Mouse (Mus musculus) heart, adult 2 months (tissue): Measurements from ENCODE around the gene Ltc4s. TPM values are rescaled to one million over a fixed set of nuclear protein-coding genes. Genes with fewer than 3 reads are reported as not detected.

Experiments used
- DNase-seq, 2 experiments: peaks; one replicate each; pipeline ENCODE4 v3.0.0; 2021
- H3K27ac ChIP-seq: fragments of 200-600 bp; 2 replicates; pipeline ENCODE4 v1.8.1; 2022
- H3K27me3 ChIP-seq: fragments of 200-500 bp; 2 replicates; pipeline ENCODE4 v1.6.1; 2012; ENCODE audit warnings: mild to moderate bottlenecking, low read length, inconsistent platforms, mixed read lengths; ENCODE audit not compliant: control insufficient read depth, insufficient read depth
- H3K36me3 ChIP-seq: fragments of 200-500 bp; 2 replicates; pipeline ENCODE4 v1.6.1; 2012; ENCODE audit warnings: low read length, inconsistent platforms; ENCODE audit not compliant: control insufficient read depth, insufficient read depth
- H3K4me1 ChIP-seq: fragments of 200-500 bp; 2 replicates; pipeline ENCODE4 v1.6.1; 2011; ENCODE audit warnings: low read length; ENCODE audit not compliant: control insufficient read depth, insufficient read depth
- H3K4me3 ChIP-seq: fragments of 200-600 bp; 2 replicates; pipeline ENCODE4 v1.8.1; 2022
- H3K79me2 ChIP-seq: fragments of 200-500 bp; replicated peaks from 2 replicates; pipeline ENCODE4 v1.6.1; 2012; ENCODE audit warnings: mild to moderate bottlenecking, inconsistent platforms, low read length, moderate library complexity, mixed read lengths; ENCODE audit not compliant: control insufficient read depth, insufficient read depth
- H3K9ac ChIP-seq: fragments of 200-500 bp; 2 replicates; pipeline ENCODE4 v1.6.1; 2012; ENCODE audit warnings: low read depth, mild to moderate bottlenecking, control low read depth, inconsistent platforms, low read length, mixed read lengths
- CTCF ChIP-seq: fragments of 200-600 bp; IDR thresholded peaks from 2 replicates; pipeline ENCODE4 v1.8.1; 2022; ENCODE audit warnings: antibody characterized with exemption, mild to moderate bottlenecking, moderate library complexity
- EP300 ChIP-seq: fragments of 200-500 bp; IDR thresholded peaks from 2 replicates; pipeline ENCODE4 v1.6.1; 2011; ENCODE audit warnings: low read depth, low read length, control low read depth; ENCODE audit not compliant: insufficient read depth
- POLR2A ChIP-seq: fragments of 200-500 bp; IDR thresholded peaks from 2 replicates; pipeline ENCODE4 v1.6.1; 2011; ENCODE audit warnings: mild to moderate bottlenecking, low read depth, low read length, control low read depth; ENCODE audit not compliant: insufficient read depth
- WGBS: fragments of 180-500 bp; shearing (Covaris S2); methylation state at CpG from one replicate; pipeline ENCODE4 v1.1.7; 2018; 5-methylcytosine and 5-hydroxymethylcytosine counted together
- intact Hi-C: fragments of 180-260 bp; cut with DNase I; formaldehyde crosslinking; loops from one replicate; pipeline ENCODE4 v1.15.1; 2025
- polyA plus RNA-seq: library from polyadenylated mRNA; depleted of rRNA; stranded (reverse); fragments of >200 nt; gene quantifications from 2 replicates; pipeline ENCODE4 v1.2.3, GENCODE M21; 2012
- total RNA-seq, 2 experiments: library from RNA; stranded (reverse); gene quantifications; 2 replicates each; pipeline ENCODE4 v1.2.3; 2021

Gene Ltc4s
- total and polyA plus RNA-seq, 3 experiments: 8.8 to 16.2 (median 10.0) TPM

- TF ChIP-seq EP300: no peak
- no peak for TF ChIP-seq POLR2A
- TF ChIP-seq CTCF: no peak
- Histone ChIP-seq H3K4me3 (no peak overlapping the region), H3K27me3 (no peaks in the 10 kb centered on the region), H3K27ac (no peak overlapping the region), H3K9ac (no peak overlapping the region), H3K4me1 (peaks cover 10% of the 10 kb centered on the region), H3K79me2 (no peaks in the 10 kb centered on the region), H3K36me3 (peaks cover 28% of the 10 kb centered on the region)
- 95% methylated on average over 14 of the region's 14 CpGs for WGBS
- no peak for DNase-seq
- intact Hi-C loops: no loop called here
Observed at GRCm38 (mm10) chr11:50207344-50207743, 31.1 kb downstream of the Ltc4s start.

GRCm38 (mm10) chr11:50206037-50206436, 32.4 kb downstream of the Ltc4s start:
- TF ChIP-seq EP300 (no peak), CTCF (no peak), POLR2A (no peak)
- 61% methylated on average over 2 of the region's 2 CpGs for WGBS
- H3K4me3 ChIP-seq: no peak overlapping the region
- H3K27me3 ChIP-seq: no peaks in the 10 kb centered on the region
- no peak overlapping the region for H3K9ac ChIP-seq
- no peak overlapping the region for H3K27ac ChIP-seq
- intact Hi-C loops: no loop called here
- no peak for DNase-seq
- H3K4me1 ChIP-seq: peaks cover 8% of the 10 kb centered on the region
- no peaks in the 10 kb centered on the region for H3K79me2 ChIP-seq
- H3K36me3 ChIP-seq: peaks cover 28% of the 10 kb centered on the region

- intact Hi-C loops: no loop called here
- Histone ChIP-seq H3K4me3 (no peak overlapping the region), H3K4me1 (peaks cover 8% of the 10 kb centered on the region), H3K27me3 (no peaks in the 10 kb centered on the region), H3K79me2 (no peaks in the 10 kb centered on the region), H3K27ac (no peak overlapping the region), H3K9ac (no peak overlapping the region), H3K36me3 (peaks cover 28% of the 10 kb centered on the region)
- TF ChIP-seq POLR2A (no peak), EP300 (no peak), CTCF (no peak)
- DNase-seq: peak in 1 of 2 experiments; percentile 47
- 29% methylated on average over 3 of the region's 3 CpGs for WGBS
Observed at GRCm38 (mm10) chr11:50205434-50205833, 33.0 kb downstream of the Ltc4s start.

- H3K27me3 ChIP-seq: no peaks in the 10 kb centered on the region
- H3K36me3 ChIP-seq: peaks cover 23% of the 10 kb centered on the region
- peaks cover 5% of the 10 kb centered on the region for H3K4me1 ChIP-seq
- no peaks in the 10 kb centered on the region for H3K79me2 ChIP-seq
- TF ChIP-seq EP300 (no peak), POLR2A (no peak), CTCF (no peak)
- WGBS: 87% methylated on average over 9 of the region's 9 CpGs
- no peak overlapping the region for H3K4me3 ChIP-seq
- no peak overlapping the region for H3K9ac ChIP-seq
- no peak for DNase-seq
- no peak overlapping the region for H3K27ac ChIP-seq
- intact Hi-C loops: no loop called here
Observed at GRCm38 (mm10) chr11:50203302-50203827, 35.1 kb downstream of the Ltc4s start.

GRCm38 (mm10) chr11:50201590-50201989, 36.8 kb downstream of the Ltc4s start:
- Histone ChIP-seq H3K27ac (no peak overlapping the region), H3K36me3 (peaks cover 19% of the 10 kb centered on the region), H3K4me1 (peaks cover 3% of the 10 kb centered on the region), H3K9ac (no peak overlapping the region), H3K4me3 (no peak overlapping the region), H3K79me2 (no peaks in the 10 kb centered on the region), H3K27me3 (no peaks in the 10 kb centered on the region)
- TF ChIP-seq CTCF (no peak), POLR2A (no peak), EP300 (no peak)
- no peak for DNase-seq
- 94% methylated on average over 3 of the region's 3 CpGs for WGBS
- intact Hi-C loops: no loop called here

- no peaks in the 10 kb centered on the region for H3K27me3 ChIP-seq
- no peak overlapping the region for H3K4me3 ChIP-seq
- TF ChIP-seq POLR2A (no peak), CTCF (no peak), EP300 (no peak)
- H3K36me3 ChIP-seq: peaks cover 10% of the 10 kb centered on the region
- H3K4me1 ChIP-seq: no peaks in the 10 kb centered on the region; the same call in 1 of the 2 replicates
- no peaks in the 10 kb centered on the region for H3K79me2 ChIP-seq
- intact Hi-C loops: no loop called here
- H3K27ac ChIP-seq: no peak overlapping the region
- DNase-seq: no peak
- no peak overlapping the region for H3K9ac ChIP-seq
- 28% methylated on average over 8 of the region's 8 CpGs for WGBS
Observed at GRCm38 (mm10) chr11:50200613-50201012, 37.8 kb downstream of the Ltc4s start.
